Mouse (Mus musculus): Measurements from ENCODE around the gene Slc9a2.

GRCm38 (mm10) chr1:40783450-40783849, 103.1 kb downstream of the Slc9a2 start:
- TF ChIP-seq POLR2A (IDR thresholded peaks at IDR 0.05; ENCODE audit: extremely low read depth, insufficient read depth, low read length) (no peak), CTCF (IDR thresholded peaks at IDR 0.05; ENCODE audit: extremely low read depth, insufficient read depth, low read length) (no peak)
